Mouse (Mus musculus): ENCODE data around the gene Vgll4.

GRCm38 (mm10) chr6:114878841-114879520, 90.8 kb downstream of the Vgll4 start:
- TF ChIP-seq POLR2A (IDR thresholded peaks at IDR 0.05; ENCODE audit: low read depth, low read length): no peak
- no peak for TF ChIP-seq CTCF (IDR thresholded peaks at IDR 0.05; ENCODE audit: extremely low read depth, insufficient read depth, insufficient read length, insufficient replicate concordance)
